Mouse (Mus musculus) lung, postnatal 0 days (tissue): ENCODE results near the gene Rpp25. TPM values are rescaled to one million over a fixed set of nuclear protein-coding genes. Genes with fewer than 3 reads are reported as not detected.

Experiments
- ATAC-seq: fragments of 200-750 bp; cut with Nextera tagmentation; 2 replicates; pipeline ENCODE4 v1.8.0; 2017; ENCODE audit warnings: moderate library complexity
- DNase-seq: peaks from one replicate; pipeline ENCODE4 v3.0.0-alpha.2; 2016; ENCODE audit warnings: low spot score
- H3K27ac ChIP-seq: fragments of 300-500 bp; sonication (generic); 2 replicates; pipeline ENCODE4 v1.5.1; 2014; ENCODE audit warnings: antibody characterized with exemption, mild to moderate bottlenecking, low read length, mixed read lengths
- H3K27me3 ChIP-seq: fragments of 300-500 bp; sonication (generic); replicated peaks from 2 replicates; pipeline ENCODE4 v1.6.1; 2014; ENCODE audit warnings: low read length, mixed read lengths; ENCODE audit not compliant: insufficient read depth
- H3K36me3 ChIP-seq: fragments of 300-500 bp; sonication (generic); 2 replicates; pipeline ENCODE4 v1.6.1; 2014; ENCODE audit warnings: low read length, mixed read lengths; ENCODE audit not compliant: insufficient read depth
- H3K4me1 ChIP-seq: fragments of 300-500 bp; sonication (generic); 2 replicates; pipeline ENCODE4 v1.6.1; 2014; ENCODE audit warnings: antibody characterized with exemption, low read depth, low read length, mixed read lengths; ENCODE audit not compliant: insufficient read depth
- H3K4me2 ChIP-seq: fragments of 300-500 bp; sonication (generic); replicated peaks from 2 replicates; pipeline ENCODE4 v1.6.1; 2014; ENCODE audit warnings: low read depth, mild to moderate bottlenecking, low read length, moderate library complexity, mixed read lengths
- H3K4me3 ChIP-seq: fragments of 300-500 bp; sonication (generic); 2 replicates; pipeline ENCODE4 v1.5.1; 2014; ENCODE audit warnings: low read depth, low read length
- H3K9ac ChIP-seq: fragments of 300-500 bp; sonication (generic); replicated peaks from 2 replicates; pipeline ENCODE4 v1.6.1; 2014; ENCODE audit warnings: low read depth, mild to moderate bottlenecking
- H3K9me3 ChIP-seq: fragments of 300-500 bp; sonication (generic); 2 replicates; pipeline ENCODE4 v1.6.1; 2016; ENCODE audit warnings: low read length, mixed read lengths
- CTCF ChIP-seq: IDR thresholded peaks from 2 replicates; pipeline ENCODE4 v1.5.1; 2016; ENCODE audit warnings: antibody characterized with exemption, mild to moderate bottlenecking
- EP300 ChIP-seq: IDR thresholded peaks from 2 replicates; pipeline ENCODE4 v1.6.1; 2016; ENCODE audit warnings: antibody characterized with exemption, mild to moderate bottlenecking, control low read depth
- WGBS: fragments of 180-500 bp; shearing (Covaris S2); extraction: QIAGEN DNeasy Blood & Tissue Kit; methylation state at CpG from one replicate; pipeline ENCODE4 v1.1.7; 2014; 5-methylcytosine and 5-hydroxymethylcytosine counted together
- polyA plus RNA-seq: library from polyadenylated mRNA; unstranded; fragments of >200 nt; fragmentation: Nextera tagmentation; extraction: Ambion mirVana; gene quantifications from 2 replicates; pipeline ENCODE4 v1.2.1, GENCODE M21; 2015

Gene Rpp25
- polyA plus RNA-seq, 1 experiment from 2014 or later, result 3.6 TPM

- H3K9me3 ChIP-seq, result no peaks in the 10 kb centered on the region
- H3K36me3 ChIP-seq, result no peaks in the 10 kb centered on the region
- TF ChIP-seq CTCF, result no peak
- no peak for TF ChIP-seq EP300
- ATAC-seq, result no peak
- no peak overlapping the region for H3K4me3 ChIP-seq
- peaks cover 7% of the 10 kb centered on the region; the same call in 1 of the 2 replicates for H3K4me1 ChIP-seq
- no peak overlapping the region for H3K4me2 ChIP-seq
- WGBS, result 45% methylated on average over 4 of the region's 4 CpGs
- no peak overlapping the region for H3K9ac ChIP-seq
- no peaks in the 10 kb centered on the region for H3K27me3 ChIP-seq
- H3K27ac ChIP-seq, result no peak overlapping the region
- no peak for DNase-seq
Measured at GRCm38 (mm10) chr9:57522861-57523246, 19.0 kb downstream of the Rpp25 start.

GRCm38 (mm10) chr9:57523754-57524153, 19.9 kb downstream of the Rpp25 start:
- H3K9me3 ChIP-seq, result no peaks in the 10 kb centered on the region
- no peaks in the 10 kb centered on the region for H3K27me3 ChIP-seq
- DNase-seq (peak; percentile 91), ATAC-seq (no peak)
- no peak overlapping the region for H3K9ac ChIP-seq
- TF ChIP-seq EP300 (no peak), CTCF (peak; percentile 64)
- 87% methylated on average over 1 of the region's 1 CpGs for WGBS
- H3K4me1 ChIP-seq, result peaks cover 7% of the 10 kb centered on the region; the same call in 1 of the 2 replicates
- no peak overlapping the region for H3K27ac ChIP-seq
- H3K4me3 ChIP-seq, result no peak overlapping the region
- H3K36me3 ChIP-seq, result no peaks in the 10 kb centered on the region
- H3K4me2 ChIP-seq, result no peak overlapping the region

- no peak overlapping the region for H3K27ac ChIP-seq
- H3K4me2 ChIP-seq, result no peak overlapping the region
- H3K9me3 ChIP-seq, result no peaks in the 10 kb centered on the region
- ATAC-seq (no peak), DNase-seq (no peak)
- no peaks in the 10 kb centered on the region for H3K27me3 ChIP-seq
- no peak for TF ChIP-seq CTCF
- TF ChIP-seq EP300, result no peak
- H3K9ac ChIP-seq, result no peak overlapping the region
- H3K4me3 ChIP-seq, result no peak overlapping the region
- H3K4me1 ChIP-seq, result peaks cover 7% of the 10 kb centered on the region; the same call in 1 of the 2 replicates
- peaks cover 5% of the 10 kb centered on the region; the same call in 1 of the 2 replicates for H3K36me3 ChIP-seq
Measured at GRCm38 (mm10) chr9:57524439-57524838, 20.6 kb downstream of the Rpp25 start.

GRCm38 (mm10) chr9:57525516-57525915, 21.7 kb downstream of the Rpp25 start:
- Histone ChIP-seq H3K4me2 (no peak overlapping the region), H3K36me3 (peaks cover 6% of the 10 kb centered on the region; the same call in 1 of the 2 replicates), H3K27ac (no peak overlapping the region), H3K4me3 (no peak overlapping the region), H3K9ac (no peak overlapping the region), H3K4me1 (peaks cover 7% of the 10 kb centered on the region; the same call in 1 of the 2 replicates), H3K27me3 (no peaks in the 10 kb centered on the region), H3K9me3 (no peaks in the 10 kb centered on the region)
- DNase-seq (no peak), ATAC-seq (no peak)
- 53% methylated on average over 2 of the region's 2 CpGs for WGBS
- TF ChIP-seq CTCF (no peak), EP300 (no peak)

- Histone ChIP-seq H3K27me3 (no peaks in the 10 kb centered on the region), H3K4me1 (peaks cover 7% of the 10 kb centered on the region; the same call in 1 of the 2 replicates), H3K9me3 (no peaks in the 10 kb centered on the region), H3K27ac (no peak overlapping the region), H3K9ac (no peak overlapping the region), H3K4me2 (no peak overlapping the region), H3K36me3 (peaks cover 9% of the 10 kb centered on the region; the same call in 1 of the 2 replicates), H3K4me3 (no peak overlapping the region)
- DNase-seq (no peak), ATAC-seq (no peak)
- TF ChIP-seq CTCF, result no peak
- TF ChIP-seq EP300, result no peak
Measured at GRCm38 (mm10) chr9:57526435-57526834, 22.6 kb downstream of the Rpp25 start.

- Histone ChIP-seq H3K9ac (no peak overlapping the region), H3K27ac (no peak overlapping the region), H3K9me3 (no peaks in the 10 kb centered on the region), H3K4me3 (no peak overlapping the region), H3K4me2 (no peak overlapping the region), H3K4me1 (no peaks in the 10 kb centered on the region), H3K27me3 (no peaks in the 10 kb centered on the region), H3K36me3 (peaks cover 19% of the 10 kb centered on the region; the same call in 1 of the 2 replicates)
- no peak for DNase-seq
- no peak for ATAC-seq
- TF ChIP-seq CTCF (no peak), EP300 (no peak)
- 55% methylated on average over 1 of the region's 1 CpGs for WGBS
Measured at GRCm38 (mm10) chr9:57531946-57532345, 28.1 kb downstream of the Rpp25 start.

- Histone ChIP-seq H3K4me1 (no peaks in the 10 kb centered on the region), H3K4me3 (no peak overlapping the region), H3K36me3 (peaks cover 11% of the 10 kb centered on the region; the same call in 1 of the 2 replicates), H3K9ac (no peak overlapping the region), H3K9me3 (no peaks in the 10 kb centered on the region), H3K27ac (no peak overlapping the region), H3K27me3 (no peaks in the 10 kb centered on the region), H3K4me2 (0 out of 2 replicates have a peak overlapping the region, but pooled peaks have one; percentile 66)
- DNase-seq (no peak), ATAC-seq (no peak)
- 91% methylated on average over 5 of the region's 5 CpGs for WGBS
- TF ChIP-seq EP300, result no peak
Measured at GRCm38 (mm10) chr9:57536362-57536761, 32.5 kb downstream of the Rpp25 start.
